Mouse (Mus musculus) cerebellum, adult 9-11 months (tissue): ENCODE results near the gene Rps7.
A peak's percentile ranks its signal among the peaks of the same experiment; 100 is the strongest.

Source experiments
- DNase-seq: peaks from one replicate; pipeline ENCODE4 v3.0.0; 2022

Rps7 gene

DNA sequence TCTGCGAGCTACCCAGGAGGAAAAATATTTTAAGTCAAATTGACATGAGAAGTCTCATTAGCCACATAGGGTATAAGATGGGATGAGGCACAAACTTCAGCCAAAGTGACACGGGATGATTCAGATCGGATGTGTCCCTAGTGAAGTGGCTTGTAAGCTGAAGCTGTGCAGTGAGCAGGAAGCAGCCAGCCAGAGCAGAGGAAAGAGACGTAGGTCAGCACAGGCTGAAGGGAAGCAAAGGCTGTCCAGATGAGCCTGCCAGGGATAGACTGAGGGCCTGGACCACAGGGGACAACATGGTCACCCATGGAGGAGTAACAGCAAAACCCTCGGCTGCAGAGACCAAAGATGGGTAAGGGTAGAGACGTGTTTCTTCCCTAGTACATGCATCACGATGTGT, 21.4 kb downstream of the Rps7 start:
- no peak for DNase-seq

DNA sequence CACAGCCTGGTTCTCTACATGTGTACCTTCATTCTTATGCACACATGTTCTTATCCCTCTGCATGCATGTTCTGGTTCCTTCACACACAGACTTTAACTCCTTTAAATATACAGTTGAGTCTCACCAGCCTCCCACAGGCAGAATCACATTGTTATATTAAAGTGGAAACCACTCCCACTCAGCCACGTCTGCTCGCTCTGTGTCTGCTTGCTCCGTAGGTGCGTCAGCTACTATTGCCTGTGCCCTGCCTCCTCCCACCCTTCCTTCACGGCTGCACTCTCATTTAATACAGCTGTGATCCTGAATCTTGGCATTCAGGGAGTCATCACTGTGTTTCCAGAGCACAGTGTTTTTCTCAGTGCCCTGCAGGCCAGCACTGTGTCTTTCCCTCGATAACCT, 23.4 kb downstream of the Rps7 start:
- no peak for DNase-seq

DNA sequence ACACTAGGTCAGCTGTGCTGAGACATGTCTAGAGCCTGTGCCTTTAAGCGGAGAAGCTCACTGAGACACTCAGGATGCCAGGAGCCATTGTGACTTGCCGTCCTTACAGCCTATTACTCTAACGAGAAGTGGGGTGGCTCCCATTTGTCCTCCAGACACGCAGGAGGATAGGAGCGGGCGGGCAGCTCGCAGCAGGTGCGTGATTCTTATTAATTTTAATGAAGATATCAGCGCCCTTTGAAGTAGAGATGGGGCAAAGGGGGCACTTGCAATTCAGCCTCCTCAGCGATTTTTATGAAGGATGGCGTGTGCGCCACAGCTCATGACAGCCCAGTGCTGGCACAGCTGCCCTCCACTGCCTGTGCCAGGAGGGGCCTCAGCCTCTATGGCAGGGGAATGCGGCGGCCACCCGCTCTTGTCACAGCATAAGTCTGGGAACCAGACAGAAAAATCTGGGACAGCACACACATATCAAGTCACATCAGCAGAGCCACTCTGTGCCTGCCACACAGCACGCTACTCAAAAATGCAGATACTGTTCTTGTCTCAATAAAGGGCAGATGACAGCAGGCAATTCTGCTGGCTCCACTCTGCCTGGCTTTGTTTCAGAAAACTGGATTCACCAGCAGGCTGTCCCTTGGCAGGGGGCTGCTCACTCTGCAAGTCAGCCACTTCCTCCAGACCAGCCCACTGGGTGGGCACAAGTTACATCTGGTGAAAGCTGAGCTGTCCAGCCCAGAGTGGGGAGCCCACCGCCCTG, 28.0 kb downstream of the Rps7 start:
- peak; percentile 69 for DNase-seq

DNA sequence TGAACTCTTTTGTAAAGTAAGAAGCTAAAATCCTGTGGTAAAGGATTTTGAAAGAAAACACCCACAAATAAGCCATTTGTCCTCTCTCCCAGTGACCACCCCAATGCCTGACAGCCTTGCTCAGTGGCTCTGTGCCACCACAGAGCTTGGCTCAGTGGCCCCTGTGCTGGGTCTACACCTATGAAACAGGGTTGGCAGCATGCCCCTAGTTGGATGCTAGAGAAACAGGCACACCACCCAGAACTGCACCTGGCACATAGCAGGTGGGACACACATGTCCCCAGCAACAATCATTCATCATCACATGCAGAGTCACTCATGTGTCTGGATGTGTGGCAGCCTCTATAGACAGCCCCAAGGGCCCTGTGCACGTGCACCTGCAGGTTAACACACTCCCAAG, 32.3 kb downstream of the Rps7 start:
- peak; percentile 39 for DNase-seq

DNA sequence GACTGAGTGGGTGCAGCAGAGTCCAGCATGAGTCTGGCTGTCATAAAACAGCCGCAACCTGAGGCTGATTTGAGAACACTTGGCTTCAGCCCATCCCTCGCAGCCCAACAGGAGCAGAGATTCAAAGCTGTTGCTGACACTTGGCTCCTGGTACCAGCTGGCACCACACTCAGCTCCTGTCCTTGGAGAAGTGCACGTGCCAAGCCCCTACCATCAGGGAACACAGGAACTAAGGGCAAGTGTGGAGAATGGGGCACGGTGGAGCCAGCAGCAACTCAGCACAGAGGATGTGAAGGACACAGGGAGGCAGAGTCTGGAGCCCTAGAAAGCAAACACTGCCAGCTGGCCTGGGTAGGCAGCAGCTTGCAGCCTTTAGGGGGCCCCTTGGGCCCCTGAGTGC, 33.5 kb downstream of the Rps7 start:
- peak; percentile 86 for DNase-seq

DNA sequence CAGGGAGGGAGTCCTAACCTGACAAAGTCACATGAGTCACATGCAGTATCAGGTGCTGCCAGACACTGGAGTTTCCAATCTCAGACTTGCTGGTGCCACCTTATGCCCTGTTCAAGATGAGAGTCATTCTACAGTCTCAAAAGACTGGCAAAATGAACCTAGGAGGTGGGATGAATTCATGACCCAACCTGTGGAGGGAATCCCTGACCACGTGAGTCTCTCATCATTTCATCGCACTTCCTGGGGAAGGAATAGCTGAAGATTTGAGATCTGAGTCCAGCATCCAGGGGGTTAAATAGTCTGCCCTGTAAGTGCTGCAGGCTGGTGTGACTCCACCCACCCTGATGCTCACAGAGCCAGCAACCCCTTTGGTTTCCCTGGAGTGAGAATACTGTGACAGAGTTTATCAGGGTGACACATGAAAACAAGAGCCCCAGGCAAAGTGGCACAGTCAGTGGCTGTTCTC, 37.2 kb downstream of the Rps7 start:
- DNase-seq: no peak

DNA sequence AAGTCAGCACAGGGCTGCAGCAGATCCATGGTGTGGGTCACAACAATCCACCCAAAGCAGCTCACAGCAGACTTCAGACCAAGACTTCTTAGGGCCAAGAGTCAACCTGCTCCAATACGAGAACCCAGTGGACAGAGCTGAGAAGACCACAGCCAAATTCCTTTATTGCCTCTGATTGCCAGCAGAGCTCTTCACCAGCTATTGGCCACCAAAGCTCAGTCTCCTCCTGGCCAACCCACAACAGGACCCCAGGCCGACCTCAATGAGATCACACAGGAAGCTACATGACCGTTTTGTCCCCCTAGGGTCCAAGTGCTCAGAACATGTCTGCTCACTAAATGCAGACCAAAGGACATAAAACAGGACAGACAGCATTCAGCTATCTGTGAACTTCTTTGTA, 37.6 kb downstream of the Rps7 start:
- no peak for DNase-seq

DNA sequence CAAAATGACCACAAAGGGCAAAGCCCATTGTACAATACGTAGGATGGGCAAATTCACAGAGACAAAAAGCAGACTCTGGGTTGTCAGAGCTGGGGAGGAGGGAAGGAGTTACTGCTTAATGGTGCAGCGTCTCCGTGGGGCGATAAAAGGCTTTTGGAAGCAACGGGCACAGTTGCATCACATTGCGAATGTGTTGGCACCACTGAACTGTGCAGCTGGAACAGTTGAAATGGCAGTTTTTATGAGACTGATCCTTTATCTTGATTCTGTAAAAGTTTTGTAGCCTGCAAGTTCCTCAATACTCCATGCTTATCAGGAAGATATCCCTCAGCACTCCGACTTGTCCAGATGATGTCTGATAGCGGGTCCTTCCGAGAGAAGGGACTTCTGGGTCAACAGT, 38.1 kb downstream of the Rps7 start:
- DNase-seq: no peak

DNA sequence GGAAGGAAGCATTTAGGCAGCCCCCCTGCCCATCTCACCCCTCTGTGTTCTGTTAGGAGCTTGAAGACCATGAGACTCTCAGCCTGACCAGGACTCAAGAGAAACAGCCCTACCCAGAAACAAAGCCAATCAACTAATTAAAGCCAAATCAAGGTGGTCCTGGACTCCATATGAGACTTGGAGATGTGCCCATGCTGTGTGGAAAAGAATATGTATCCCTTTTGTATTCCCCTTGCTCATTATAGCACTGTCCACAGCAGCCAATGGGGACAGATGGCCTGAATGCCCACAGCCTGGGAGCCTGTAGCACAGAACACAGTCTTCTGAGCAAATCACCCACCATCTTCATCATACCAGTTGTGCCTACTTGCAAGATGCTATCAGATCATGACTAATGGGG, 38.9 kb downstream of the Rps7 start:
- no peak for DNase-seq

DNA sequence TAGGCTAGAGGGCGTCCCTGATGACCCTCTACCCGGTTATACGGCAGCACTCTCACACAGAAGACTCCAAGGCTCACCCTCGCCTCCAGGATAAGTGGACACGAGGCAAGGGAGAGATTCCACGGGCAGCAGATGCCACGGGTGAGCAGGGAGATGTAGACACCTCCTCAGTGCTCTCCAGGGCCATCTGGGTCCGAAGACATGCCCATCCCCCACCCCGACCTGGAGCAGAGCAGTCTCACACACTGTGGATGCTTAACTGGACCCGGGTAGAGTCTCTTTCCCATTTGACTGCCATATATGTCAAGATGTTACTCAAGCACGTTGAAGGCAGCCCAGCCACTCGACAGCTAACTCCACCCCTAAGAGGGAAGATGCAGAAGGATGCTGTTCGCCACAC, 45.3 kb downstream of the Rps7 start:
- DNase-seq: peak; percentile 42

DNA sequence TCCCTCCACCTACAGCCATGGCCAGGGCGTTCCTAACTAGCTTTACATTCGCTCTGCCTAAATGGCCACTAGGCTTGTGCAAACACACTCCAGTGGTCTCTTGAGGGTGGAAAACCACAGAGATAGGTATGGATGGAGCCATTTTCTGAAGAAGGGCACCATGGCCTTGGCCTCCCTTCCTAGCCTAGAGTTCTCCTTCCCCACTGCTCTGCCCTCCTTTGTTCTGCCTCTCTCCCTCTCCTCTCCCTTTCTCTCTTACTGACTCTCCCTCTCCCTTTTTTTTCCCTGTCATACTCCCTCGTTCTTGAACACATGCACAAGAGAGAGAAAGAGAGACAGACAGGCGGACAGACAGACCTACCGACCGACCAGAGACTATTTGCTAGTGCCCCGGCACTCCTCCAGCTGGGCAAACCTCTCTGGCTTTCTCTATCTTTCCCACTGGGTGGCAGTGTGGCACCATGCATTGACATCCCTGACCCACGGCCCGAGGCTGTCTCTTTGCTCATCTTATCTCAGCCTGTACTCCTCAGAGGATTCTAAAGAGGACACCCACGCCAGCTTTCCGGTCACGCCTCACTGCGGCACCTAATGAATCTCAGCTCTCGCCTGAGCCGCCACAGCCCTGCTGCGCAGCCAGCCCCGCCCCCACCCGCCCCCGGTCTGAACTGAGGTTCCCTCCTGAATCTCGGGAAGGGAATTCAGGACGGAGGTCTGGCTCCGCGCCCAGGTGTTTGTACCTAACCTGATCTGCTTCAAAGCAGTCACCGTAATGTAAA, 46.5 kb downstream of the Rps7 start:
- DNase-seq: peak; percentile 94

DNA sequence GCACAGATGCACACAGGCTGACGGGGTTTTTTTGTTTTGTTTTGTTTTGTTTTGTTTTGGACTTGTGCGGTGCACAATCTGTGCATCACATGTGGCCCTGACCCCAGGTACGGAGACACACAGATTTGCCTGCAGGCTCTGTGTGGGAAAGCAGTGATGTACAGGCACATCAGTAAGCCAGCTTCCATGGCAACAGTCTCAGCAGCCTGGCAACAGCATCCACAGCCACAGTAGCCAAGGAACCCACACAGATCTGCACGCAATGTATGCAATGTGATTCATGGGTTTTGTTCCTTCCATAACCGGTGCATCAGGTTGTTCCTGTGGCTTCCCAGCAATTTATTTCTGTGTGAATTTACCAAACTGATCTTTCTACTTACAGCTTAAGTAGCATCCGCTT, 47.8 kb downstream of the Rps7 start:
- no peak for DNase-seq

DNA sequence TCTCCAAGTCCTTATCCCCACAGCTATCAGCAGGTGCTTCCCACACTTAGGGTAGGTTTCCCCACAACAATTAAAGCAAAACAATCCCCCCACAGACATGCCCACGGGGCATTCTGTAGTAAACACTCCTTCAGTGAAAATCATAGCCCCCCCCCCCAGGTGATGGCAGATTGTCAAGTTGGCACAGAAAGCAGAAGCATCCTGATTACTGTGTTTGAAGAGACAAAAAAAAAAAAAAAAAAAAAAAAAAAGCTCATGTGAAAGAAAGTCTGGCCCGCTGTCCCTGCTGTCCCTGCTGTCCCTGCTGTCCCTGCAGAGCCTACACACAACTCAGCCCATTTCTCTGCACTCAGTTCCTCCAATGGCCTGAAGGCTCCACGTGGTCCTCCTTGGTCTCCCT, 51.7 kb downstream of the Rps7 start:
- DNase-seq: no peak

DNA sequence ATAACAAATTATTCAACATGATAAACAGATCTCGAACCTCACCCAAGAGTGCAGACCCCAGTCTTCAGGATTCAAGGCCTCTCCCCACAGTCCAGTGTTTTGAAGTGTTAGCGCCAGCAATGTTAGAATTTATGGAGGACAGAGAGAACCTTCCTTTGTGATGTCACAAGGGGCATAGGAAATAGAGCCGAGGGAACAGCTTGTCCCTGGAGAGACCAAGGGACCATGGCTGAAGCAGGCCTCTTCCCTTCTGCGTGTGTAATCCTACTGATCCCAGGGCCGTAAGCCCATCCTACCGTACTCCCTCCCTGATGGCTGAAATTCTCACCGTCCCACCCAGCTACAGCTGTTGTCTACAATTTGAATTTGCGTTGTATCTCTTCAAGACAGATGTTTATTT, 53.3 kb downstream of the Rps7 start, which contains the start of gene Allc:
Gene Allc (minus strand): TSS at position 101 of the 400 bp plus-strand sequence.
- DNase-seq: no peak
